Mouse (Mus musculus): ENCODE measurements around the gene Wnt2.

DNA sequence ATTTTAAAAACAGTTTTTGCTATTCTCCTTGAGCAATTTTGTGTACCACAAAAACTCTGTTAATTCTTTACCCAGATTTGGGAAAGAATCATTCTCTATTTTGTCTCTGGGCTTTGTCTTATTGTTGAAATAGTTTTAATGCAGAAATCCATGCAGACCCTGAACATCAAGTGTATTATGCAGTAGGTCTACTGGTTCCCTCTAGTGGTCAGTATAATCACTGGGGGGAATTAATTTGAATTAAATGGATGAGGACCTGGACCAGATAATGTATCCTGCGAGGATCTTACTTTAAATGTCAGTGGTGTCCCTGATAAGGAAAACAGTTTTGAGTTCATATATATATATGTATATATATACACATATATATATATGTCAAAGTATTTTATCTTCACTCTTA lies 48.2 kb upstream of the Wnt2 start:
- TF ChIP-seq FLI1 (IDR thresholded peaks at IDR 0.05; ENCODE audit: low read length) (no peak), GATA1 (IDR thresholded peaks at IDR 0.05; ENCODE audit: borderline replicate concordance, low read length) (no peak)

All from megakaryocyte, embryonic 14.5 days (primary cell).